Mouse (Mus musculus): Measurements from ENCODE around the gene Ftl1.

GRCm38 (mm10) chr7:45454971-45455370 is 4.7 kb downstream of the Ftl1 start:
- TF ChIP-seq POLR2A (IDR thresholded peaks at IDR 0.05; ENCODE audit: insufficient read depth, low read depth, low read length) (no peak), CTCF (IDR thresholded peaks at IDR 0.05; ENCODE audit: insufficient read depth, low read depth, low read length) (no peak)
